Mouse (Mus musculus): Measurements from ENCODE around the gene 2900026A02Rik.

GRCm38 (mm10) chr5:113102455-113102854 lies 118.6 kb downstream of the 2900026A02Rik start:
- TF ChIP-seq GATA1 (IDR thresholded peaks at IDR 0.05; ENCODE audit: low read length) (no peak), TAL1 (IDR thresholded peaks at IDR 0.05; ENCODE audit: low read length) (no peak)
